Mouse (Mus musculus) frontal cortex, adult (tissue): ENCODE results near the gene Gtf2h1.
A peak's percentile ranks its signal among the peaks of the same experiment; 100 is the strongest.
"Not testable (repeated sequence)": the region's sequence is repeated elsewhere in the genome, so short reads cannot be mapped to it uniquely, and the experiment has no call there.

Source experiments
- ATAC-seq: cut with Nextera tagmentation; 2 replicates; pipeline ENCODE4 v1.9.2; 2017; ENCODE audit warnings: mild to moderate bottlenecking, moderate library complexity, mixed read lengths; ENCODE audit not compliant: low TSS enrichment

Gtf2h1 gene

DNA sequence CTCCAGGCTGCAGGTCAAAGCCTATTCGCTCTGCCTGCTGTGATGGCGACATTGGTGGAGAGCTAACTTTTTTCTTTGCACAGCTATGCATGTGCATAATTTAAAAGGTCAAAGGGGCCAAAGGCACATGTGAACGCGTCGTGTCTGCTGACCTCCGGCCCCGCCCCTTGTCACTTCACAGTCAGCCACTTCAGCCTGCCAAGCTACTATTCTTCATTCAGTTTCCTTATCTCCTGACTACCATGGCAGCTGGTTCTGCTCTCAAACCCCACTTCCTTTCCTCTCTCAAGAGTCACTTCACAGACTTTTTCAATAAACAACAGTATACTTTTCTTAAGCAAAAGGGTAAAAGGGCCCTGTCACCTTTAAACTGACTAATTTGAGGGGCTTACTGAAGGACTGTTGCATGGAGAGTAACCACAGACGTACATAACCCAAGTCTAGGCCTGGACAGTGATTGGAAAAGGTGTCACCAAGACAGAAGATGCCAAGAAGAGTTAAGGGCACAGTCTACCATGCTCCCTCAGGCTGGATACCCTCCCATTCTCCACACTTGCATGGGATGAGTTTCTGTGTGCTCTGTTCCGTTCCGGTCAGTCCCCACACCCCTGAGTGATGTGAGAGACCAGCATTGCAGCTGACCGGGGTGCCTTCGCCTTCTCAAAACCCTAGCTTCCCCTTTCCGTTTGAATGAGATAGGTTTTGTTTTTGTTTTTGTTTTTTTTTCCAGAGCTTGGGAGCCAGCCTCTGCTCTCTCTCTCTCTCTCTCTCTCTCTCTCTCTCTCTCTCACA is 35.1 kb downstream of the Gtf2h1 start:
- ATAC-seq: no peak

DNA sequence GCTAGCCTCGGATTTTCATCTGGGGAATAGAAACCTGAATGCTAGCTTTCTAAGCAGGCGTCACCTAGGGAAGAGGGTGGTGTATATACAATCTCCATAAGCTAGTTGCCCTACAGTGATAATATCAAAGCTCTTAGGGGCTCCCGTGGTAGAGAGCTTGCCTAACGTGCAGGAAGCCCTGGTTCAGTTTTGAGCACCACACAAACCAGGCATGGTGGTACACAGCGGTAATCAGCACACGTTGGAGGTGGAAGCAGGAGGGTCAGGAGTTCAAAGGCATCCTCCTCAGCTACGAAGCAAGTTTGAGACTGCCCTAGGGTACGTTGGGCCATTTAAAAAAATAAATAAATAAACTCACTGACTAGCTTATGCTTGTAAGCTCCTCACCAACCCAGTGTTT is 35.8 kb downstream of the Gtf2h1 start:
- ATAC-seq: no peak

DNA sequence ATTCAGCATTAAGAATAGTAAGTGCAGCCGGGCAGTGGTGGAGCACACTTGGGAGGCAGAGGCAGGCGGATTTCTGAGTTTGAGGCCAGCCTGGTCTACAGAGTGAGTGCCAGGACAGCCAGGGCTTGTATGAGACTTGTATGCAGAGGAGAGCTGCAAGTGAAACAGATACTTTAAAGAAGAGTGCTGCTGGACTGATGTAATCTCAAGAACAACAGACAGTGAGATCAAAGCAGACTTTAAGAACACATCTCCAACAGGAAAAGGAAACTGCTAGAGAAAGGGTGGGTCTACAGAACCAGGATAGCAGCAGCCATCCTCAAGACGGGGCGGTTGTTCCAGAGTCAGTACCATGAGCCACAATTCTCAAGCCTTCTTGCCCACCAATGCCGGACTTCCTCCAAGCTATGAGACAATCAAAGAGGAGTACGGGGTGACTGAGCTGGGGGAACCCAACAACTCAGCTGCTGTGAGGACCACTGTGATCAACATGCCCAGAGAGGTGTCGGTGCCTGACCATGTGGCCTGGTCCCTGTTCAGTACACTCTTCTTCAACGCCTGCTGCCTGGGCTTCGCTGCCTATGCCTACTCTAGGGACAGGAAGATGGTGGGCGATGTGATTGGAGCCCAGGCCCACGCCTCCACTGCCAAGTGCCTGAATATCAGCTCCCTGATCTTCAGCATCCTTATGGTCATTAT is 36.4 kb downstream of the Gtf2h1 start:
- not testable (repeated sequence) for ATAC-seq

DNA sequence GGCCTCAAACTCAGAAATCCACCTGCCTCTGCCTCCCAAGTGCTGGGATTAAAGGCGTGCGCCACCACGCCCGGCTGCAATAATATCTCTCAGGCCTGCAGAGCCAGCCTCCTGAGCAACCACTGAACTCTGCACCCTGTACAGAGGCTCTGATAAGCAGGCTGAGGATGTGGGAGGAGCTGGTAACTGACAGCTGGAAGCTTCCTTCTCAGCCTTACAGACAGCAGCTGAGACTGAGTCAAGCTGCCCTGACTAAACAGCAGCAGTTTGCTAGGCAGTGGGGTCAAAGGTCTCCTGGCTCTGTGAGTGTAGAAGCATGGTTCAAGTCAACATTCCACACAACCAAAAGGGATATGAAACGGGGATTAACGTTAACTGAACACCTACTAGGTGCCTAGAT is 37.4 kb downstream of the Gtf2h1 start:
- no peak for ATAC-seq

DNA sequence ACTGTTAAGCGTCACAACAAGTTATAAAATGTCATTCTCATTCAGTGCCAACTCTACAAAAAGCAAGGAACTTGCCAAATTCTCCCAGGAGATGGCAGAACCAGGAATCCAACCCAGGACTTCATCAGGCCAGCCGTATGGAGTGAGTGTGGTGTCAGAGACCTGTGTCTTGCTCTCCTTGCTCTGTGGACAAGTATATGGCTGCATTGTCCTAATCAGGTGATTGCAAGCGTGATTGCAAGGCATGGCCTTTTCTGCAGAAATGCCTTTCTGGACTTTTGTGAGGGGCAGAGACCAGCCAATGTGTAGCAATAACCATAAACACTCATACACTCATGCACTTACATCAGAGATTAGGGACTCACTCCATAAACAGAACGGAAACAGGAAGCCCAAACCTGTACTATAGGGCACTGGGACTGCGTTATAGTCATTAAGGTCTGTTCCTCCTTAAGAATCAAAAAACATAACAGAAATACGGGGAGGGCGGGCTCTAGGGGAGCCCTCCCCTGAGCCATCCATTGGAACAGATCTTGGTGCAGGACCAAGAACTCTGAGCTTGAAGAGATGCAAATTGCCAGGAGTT is 37.9 kb downstream of the Gtf2h1 start:
- no peak for ATAC-seq

DNA sequence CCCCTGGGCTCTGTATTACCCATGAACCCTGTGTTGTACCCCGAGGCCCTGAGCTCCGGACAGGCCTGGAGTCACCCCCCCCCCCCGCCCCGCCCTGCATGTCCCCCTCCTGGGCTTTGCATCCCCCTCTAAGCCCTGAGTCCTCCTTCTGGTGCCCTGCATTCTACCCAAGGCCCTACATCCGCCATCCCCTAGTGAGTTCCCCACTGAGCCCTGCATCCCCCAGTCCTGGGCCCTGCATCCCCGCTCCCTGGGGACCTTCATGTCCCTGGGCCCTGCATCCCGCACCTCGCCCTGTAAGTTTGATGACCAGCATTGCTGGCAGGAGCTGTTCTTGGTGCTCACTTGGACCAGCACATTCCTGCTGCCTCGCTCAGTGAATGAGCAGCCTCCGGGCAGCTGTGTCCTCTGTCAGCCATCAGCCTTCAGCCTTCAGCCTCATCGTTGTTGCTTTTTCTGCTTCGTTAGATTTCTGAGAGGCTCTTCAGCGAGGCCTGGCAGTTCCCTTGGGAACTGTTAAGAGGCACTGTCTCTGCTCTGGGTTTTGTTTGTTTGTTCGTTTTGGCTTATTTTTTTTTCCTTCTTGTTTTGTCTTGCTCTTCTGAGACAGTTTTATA is 39.2 kb downstream of the Gtf2h1 start:
- no peak for ATAC-seq

DNA sequence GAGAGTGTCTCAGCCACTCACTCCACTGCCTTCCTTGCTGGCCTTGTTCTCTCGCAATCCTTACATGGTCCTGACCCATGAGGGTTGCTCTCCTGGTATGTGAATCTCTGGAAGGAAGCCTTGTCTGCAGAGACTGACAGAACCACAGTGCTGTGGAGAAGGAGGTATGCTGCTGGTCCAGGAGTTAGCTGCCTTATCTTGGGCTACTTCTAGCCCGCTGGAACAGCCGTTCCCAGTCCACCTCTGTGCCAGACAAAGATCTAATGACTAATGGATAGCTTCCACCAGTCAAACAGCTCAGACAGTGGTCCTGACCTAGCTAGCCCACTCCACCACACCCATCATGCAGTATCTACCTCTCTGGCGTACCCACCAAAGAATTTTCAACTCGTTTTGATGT is 40.5 kb downstream of the Gtf2h1 start:
- ATAC-seq: no peak

DNA sequence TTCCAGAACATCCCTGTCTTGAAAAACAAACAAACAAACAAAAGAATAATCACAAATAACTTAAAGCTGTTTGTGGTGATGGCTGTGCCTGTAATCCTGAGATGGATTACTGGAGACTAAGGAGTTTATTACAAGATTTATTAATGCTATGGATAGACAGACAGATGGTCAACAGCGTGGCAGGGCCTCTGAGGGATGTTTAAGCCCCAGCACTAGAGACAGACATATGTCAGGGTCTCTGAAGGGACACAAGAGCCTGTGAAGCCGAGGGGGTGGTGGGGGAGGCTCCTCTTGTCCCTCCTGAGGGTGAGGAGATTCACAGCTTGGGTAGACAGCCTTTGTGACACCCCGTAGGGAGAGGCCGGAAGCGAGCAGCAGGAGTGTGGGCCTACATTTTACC is 41.2 kb downstream of the Gtf2h1 start:
- no peak for ATAC-seq

DNA sequence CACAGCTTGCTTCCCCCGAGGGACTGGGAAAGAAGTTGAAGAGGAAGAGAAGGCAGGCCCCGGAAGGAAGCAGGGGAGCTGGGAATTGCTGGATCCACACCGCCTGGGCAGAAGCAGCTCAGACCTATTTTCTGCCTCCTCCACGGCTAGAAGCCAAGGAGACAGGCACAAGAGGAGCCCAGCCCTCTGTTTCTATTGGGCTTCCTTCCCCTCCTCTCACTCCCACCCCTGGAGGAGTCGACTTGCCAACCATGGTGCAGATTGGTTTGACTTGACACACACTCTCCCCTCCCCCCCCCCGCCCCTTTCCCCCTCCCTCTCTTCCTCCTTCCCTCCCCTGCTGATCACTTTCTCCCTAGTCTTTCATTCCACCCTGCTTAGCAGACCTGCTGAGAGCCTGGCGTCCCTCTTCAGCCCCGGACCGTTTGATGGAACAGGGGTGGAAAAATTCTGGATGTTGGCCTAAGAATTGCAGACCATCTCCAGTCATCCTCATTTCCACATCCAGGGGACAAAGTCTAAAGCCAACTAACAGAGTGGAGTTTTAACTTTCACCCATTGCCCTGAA is 42.3 kb downstream of the Gtf2h1 start:
- peak; percentile 71 for ATAC-seq

DNA sequence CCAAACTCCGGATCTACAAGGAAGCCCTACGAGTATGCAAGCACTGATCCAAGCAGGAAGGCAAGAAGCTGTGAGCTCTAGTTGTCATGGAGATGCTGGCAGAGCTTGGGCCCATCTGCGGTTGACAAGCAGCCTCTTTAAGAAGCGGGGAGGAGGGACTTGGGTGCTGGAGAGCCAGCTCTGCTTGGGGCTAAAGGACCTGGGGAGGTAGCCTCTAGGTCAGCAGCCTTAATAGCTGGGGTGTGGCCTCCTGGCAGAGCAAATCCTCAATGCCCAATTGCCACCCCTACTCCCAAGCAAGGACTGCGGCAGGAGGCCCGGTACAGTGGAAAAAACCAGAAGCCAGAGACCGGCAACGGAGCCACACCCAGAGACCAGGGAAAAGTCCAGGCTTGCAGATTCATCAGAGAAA is 43.0 kb downstream of the Gtf2h1 start:
- peak; percentile 98 for ATAC-seq

DNA sequence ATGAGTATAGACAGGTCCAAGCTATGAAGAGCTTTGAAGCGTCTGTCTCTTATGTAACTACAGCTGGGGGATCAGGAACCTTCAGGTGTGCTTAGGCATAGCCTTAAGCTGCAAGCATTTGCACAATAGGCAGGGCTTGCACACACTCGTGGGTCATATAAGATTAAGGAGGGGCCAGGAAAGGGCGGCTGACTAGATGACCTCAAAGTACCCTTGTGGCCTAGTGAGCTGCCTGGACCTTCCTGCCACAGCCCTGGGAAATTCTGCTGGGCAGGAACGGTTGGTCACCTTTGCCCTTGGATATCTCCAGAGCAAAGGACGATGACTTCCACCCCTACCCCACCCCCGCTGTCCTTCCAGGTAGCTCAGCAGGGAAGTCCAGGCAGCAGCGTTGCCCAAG is 43.5 kb downstream of the Gtf2h1 start:
- ATAC-seq: no peak

DNA sequence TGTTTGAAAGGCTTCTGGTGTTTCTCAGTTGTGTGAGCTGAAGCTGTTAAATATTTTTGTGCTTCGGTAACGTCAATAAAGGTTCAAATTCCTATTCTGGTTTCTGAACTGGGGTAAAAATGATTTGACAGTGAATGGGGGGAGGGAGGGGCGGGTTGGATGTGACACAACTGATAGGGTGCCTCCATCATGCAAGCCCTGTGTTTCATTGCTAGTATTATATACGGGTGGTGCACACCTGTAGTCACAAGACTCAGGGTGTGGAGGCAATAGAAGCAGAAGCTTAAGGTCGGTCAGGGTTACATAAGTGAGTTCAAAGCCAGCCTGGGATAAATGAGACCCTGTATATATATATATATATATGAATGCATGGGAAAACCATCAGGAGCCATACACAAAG is 44.0 kb downstream of the Gtf2h1 start:
- no peak for ATAC-seq

DNA sequence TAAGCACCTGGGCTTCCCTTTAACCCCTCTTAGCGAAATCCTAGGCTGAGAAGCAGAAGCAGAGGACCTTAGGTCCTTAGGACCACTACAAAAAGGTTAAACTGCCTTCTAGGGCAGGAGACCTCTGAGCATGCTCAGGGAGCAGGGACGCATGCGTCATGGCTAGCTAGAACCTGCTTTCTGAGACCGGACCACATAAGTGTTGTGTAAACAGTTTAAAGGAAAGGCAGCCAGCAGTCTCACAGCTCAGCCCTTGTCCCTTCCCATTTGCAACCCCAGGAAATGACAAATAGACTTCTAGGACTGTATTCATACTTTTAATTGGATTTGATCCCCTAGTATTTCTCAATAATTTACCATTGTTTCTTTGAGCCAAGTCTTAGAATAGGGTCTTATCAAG is 44.4 kb downstream of the Gtf2h1 start:
- no peak for ATAC-seq

DNA sequence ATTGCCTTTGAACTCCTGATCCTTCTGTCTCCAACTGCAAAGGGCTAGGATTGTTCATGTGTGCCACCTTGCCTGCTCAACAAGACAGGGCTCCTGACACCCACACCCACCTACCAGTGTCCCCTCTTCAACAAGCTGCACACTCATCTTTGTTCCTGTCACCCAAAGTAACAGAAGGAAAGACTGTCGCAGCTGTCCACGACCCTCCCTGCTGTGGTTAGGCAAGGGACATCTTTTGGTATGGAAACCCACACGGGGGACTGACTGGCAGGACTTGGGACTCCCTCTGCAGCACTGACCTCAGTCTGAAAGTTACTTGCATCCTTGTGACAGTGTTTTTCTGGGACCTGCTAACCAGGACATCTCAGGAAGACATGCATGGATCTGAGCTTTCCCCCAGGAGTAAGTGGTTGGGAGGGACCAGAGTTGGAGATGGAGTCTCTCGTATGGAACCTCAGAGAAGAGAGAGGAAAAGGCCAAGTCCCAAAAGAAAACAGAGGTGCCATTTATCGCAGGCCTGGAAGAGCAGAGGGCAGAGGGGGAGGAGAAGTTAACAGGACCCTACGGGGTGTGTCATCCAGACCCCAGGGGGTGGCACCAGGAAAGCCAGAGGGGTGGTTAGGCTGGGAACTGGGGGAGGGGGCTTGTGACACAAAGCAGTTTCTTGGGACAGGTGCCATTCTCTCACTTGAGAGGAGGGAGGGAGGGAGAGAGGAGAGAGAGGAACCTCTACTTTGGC is 45.1 kb downstream of the Gtf2h1 start, which contains the start of gene Ldha:
TSS of gene Ldha (plus strand) at position 689 of the 739 bp plus-strand sequence.
- no peak for ATAC-seq

DNA sequence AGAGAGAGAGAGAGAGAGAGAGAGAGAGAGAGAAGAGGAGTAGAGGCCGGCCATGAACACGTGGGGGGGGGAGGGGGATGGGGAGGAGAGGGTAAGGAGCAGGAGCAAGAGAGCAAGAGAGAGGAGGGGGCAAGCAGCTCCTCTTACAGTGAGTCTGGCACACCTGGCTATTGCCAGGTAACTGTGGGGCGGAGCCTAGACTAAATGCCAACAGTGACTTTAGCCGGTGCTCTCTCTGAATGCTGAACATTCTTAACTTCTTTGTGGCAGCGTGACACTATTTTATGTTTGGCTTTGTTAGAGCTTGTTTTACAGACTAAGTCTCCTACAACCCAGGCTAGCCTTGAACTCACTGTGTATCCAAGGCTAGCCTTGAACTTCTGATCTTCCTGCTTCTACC is 46.4 kb downstream of the Gtf2h1 start:
- no peak for ATAC-seq

DNA sequence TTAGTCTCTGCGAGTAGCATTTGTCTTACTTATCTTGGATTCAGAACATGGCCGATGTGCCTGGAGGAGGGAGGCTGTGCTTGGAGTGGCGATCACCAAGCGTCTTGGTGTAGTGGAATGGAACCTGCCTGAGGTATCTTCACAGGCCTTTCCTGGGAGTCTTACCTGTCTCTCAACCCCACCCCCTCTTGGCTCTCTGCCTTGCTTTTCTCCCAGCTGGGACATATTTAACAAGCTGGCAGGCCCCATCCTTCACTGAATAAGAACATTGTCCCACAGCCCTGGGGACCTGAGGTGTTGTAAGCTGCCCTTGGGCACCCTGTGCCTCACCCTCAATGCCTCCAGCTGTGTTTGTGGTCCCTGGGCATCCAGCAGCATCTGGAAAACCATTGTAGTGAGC is 47.7 kb downstream of the Gtf2h1 start:
- ATAC-seq: no peak

DNA sequence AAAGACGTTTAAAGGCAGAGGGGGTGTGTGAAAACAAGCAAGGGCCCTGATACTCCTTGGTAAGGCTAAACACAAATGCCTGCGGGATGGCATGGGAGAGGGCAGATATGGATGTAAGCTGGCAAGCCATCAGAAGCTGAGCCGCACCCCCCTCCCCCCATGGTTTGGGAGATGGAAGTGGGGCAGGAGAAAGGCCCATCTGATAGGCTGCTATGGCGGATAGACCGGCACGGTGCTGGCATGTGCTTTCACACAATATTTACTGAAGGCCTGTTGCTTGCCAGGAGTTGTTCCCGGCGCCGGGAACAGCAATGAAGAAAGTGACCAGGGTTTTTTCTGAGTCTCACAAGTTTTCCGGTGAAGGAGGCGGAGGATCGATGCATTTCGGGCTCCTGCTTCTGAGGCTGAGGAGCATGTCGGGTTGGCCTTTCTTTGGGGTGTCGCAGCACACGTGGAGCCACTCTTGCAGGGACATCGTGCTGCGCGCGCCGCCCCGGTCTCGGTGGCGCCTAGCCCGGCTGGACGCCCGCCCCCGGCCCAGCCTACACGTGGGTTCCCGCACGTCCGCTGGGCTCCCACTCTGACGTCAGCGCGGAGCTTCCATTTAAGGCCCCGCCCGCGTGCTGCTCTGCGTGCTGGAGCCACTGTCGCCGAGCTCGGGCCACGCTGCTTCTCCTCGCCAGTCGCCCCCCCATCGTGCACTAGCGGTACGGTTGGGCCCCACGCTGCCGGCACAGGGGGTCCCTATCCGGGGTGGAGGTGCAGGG is 49.5 kb downstream of the Gtf2h1 start:
- peak; percentile 70 for ATAC-seq

DNA sequence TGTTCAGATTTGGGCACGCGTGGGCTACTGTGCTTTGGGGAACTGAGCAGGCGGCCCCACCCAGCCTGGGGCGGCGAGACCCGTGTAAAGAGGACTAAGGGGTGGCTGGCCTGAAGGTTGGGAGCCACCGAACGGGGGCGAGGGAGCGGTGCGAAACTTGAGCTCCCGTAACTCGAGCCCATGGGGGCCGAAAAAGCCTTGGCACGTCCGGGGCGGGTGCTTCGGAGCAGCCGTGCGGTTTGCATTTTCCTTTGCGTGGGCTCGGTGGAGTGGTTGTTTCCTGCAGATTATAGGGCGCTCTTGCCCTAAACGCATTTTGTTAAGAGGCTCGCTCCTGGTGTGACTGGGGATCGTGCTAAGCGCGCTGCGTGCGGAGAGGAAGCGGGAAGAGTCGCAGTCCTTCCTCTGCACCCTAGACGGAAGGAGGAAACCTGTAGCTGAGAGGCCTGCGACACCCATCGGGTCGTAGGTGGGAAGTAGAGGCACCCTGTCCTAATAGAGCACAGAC is 50.1 kb downstream of the Gtf2h1 start:
- ATAC-seq: peak; percentile 73

DNA sequence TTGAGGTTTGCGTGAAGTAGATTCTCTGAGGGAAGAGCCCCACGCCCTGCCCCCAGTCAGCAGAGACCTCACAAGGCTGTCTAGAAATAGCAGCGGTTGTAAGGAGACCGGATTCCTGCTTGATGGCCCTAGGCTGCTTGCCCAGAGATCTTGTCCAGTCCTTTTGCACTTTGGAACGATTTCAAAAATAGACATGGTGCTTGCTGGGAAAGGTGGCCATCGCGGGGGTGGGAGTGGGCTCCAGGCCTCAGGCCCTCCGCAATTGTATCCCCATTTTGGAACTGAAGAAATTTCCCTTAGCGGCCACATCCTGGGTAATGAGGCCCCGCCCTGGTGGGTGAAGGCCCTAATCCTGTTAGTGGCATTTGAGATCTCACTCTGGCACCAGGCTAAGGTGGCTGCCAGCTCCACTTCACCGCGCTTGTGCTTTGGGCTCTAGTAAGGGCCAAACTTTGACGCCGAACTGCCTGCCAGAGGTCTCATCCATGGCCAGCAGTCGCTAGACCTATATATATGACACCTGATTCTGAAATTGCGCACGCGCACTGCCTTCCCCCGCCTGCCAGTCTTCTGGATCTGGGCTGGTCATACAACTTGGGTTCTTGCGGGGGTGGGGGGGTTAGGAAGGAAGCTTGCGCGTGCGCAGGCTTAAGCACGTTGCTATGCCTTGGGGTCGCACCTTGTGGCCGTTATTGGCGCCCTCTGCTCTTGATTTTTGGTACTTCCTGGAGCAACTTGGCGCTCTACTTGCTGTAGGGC is 50.8 kb downstream of the Gtf2h1 start:
- peak; percentile 17; the same call in 1 of the 2 replicates for ATAC-seq

DNA sequence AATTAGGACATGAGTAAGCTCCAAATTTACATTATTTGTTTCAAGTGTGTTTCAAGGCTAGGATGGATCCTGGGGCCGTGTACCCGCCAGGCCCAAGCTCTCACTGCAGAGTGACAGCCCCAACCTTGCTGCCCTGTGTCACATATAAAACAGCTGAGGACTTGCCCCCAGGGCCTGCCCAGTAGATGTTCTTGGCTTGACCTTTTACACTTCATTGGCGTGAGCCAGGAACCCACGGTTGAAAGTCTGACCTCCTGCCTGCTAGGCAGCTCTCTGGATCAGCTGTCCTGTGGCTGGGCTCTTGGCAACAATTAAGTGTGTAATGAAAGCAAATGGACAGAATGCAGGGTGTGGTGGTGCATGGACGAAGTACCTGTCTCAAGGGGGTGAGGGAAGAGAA is 53.4 kb downstream of the Gtf2h1 start:
- no peak for ATAC-seq
